Mouse (Mus musculus) forebrain, embryonic 15.5 days (tissue): ENCODE measurements around the gene Dclre1a. TPM values are rescaled to one million over a fixed set of nuclear protein-coding genes. Genes with fewer than 3 reads are reported as not detected.

Experiments used
- ATAC-seq: fragments of 200-750 bp; cut with Nextera tagmentation; replicated peaks from 2 replicates; pipeline ENCODE4 v1.8.0; 2017; ENCODE audit warnings: mild to moderate bottlenecking, moderate TSS enrichment, moderate library complexity
- H3K27ac ChIP-seq: fragments of 300-500 bp; sonication (generic); replicated peaks from 2 replicates; pipeline ENCODE4 v1.5.1; 2015; ENCODE audit warnings: mild to moderate bottlenecking, inconsistent platforms
- H3K27me3 ChIP-seq: fragments of 300-500 bp; sonication (generic); 2 replicates; pipeline ENCODE4 v1.6.1; 2015; ENCODE audit warnings: inconsistent platforms
- H3K36me3 ChIP-seq: fragments of 300-500 bp; sonication (generic); 2 replicates; pipeline ENCODE4 v1.6.1; 2015; ENCODE audit warnings: mild to moderate bottlenecking, inconsistent platforms
- H3K4me1 ChIP-seq: fragments of 300-500 bp; sonication (generic); 2 replicates; pipeline ENCODE4 v1.6.1; 2015; ENCODE audit warnings: inconsistent platforms
- H3K4me2 ChIP-seq: fragments of 300-500 bp; sonication (generic); replicated peaks from 2 replicates; pipeline ENCODE4 v1.6.1; 2015; ENCODE audit warnings: mild to moderate bottlenecking, inconsistent platforms
- H3K4me3 ChIP-seq: fragments of 300-500 bp; sonication (generic); 2 replicates; pipeline ENCODE4 v1.5.1; 2015; ENCODE audit warnings: mild to moderate bottlenecking, inconsistent platforms
- H3K9ac ChIP-seq: fragments of 300-500 bp; sonication (generic); replicated peaks from 2 replicates; pipeline ENCODE4 v1.6.1; 2015; ENCODE audit warnings: mild to moderate bottlenecking, inconsistent platforms
- H3K9me3 ChIP-seq: fragments of 300-500 bp; sonication (generic); 2 replicates; pipeline ENCODE4 v1.6.1; 2016; ENCODE audit warnings: inconsistent platforms
- WGBS: fragments of 180-500 bp; shearing (Covaris S2); methylation state at CpG from one replicate; pipeline ENCODE4 v1.1.7; 2015; ENCODE audit warnings: mixed read lengths; 5-methylcytosine and 5-hydroxymethylcytosine counted together
- polyA plus RNA-seq: library from polyadenylated mRNA; unstranded; fragments of >200 nt; fragmentation: Nextera tagmentation; extraction: Ambion mirVana; gene quantifications from 2 replicates; pipeline ENCODE4 v1.2.1, GENCODE M21; 2015

Dclre1a gene
- polyA plus RNA-seq, 1 experiment from 2014 or later = 12.3 TPM

- Histone ChIP-seq H3K4me2 (no peak overlapping the region), H3K9me3 (no peaks in the 10 kb centered on the region), H3K27me3 (no peaks in the 10 kb centered on the region), H3K4me1 (peaks cover 5% of the 10 kb centered on the region), H3K27ac (no peak overlapping the region), H3K36me3 (peaks cover 11% of the 10 kb centered on the region; the same call in 1 of the 2 replicates), H3K4me3 (no peak overlapping the region), H3K9ac (no peak overlapping the region)
- 81% methylated on average over 2 of the region's 2 CpGs for WGBS
- ATAC-seq = no peak
These were observed 23.2 kb upstream of the Dclre1a start for GRCm38 (mm10) chr19:56571234-56571633.

GRCm38 (mm10) chr19:56570781-56571180 lies 22.8 kb upstream of the Dclre1a start:
- no peak overlapping the region for H3K9ac ChIP-seq
- ATAC-seq = no peak
- no peaks in the 10 kb centered on the region for H3K27me3 ChIP-seq
- no peak overlapping the region for H3K4me3 ChIP-seq
- no peak overlapping the region for H3K4me2 ChIP-seq
- 92% methylated on average over 8 of the region's 8 CpGs for WGBS
- no peaks in the 10 kb centered on the region for H3K9me3 ChIP-seq
- no peak overlapping the region for H3K27ac ChIP-seq
- peaks cover 7% of the 10 kb centered on the region; the same call in 1 of the 2 replicates for H3K36me3 ChIP-seq
- H3K4me1 ChIP-seq = peaks cover 5% of the 10 kb centered on the region

- H3K27me3 ChIP-seq = no peaks in the 10 kb centered on the region
- no peak overlapping the region for H3K4me2 ChIP-seq
- no peak overlapping the region for H3K27ac ChIP-seq
- H3K4me1 ChIP-seq = peaks cover 3% of the 10 kb centered on the region
- no peak overlapping the region for H3K4me3 ChIP-seq
- no peak overlapping the region for H3K9ac ChIP-seq
- H3K36me3 ChIP-seq = peaks cover 5% of the 10 kb centered on the region; the same call in 1 of the 2 replicates
- 85% methylated on average over 6 of the region's 6 CpGs for WGBS
- ATAC-seq = no peak
- no peaks in the 10 kb centered on the region for H3K9me3 ChIP-seq
These were observed 18.9 kb upstream of the Dclre1a start for GRCm38 (mm10) chr19:56566940-56567339.

GRCm38 (mm10) chr19:56566041-56566440 lies 18.0 kb upstream of the Dclre1a start:
- ATAC-seq = no peak
- 92% methylated on average over 4 of the region's 4 CpGs for WGBS
- no peak overlapping the region for H3K4me3 ChIP-seq
- H3K27ac ChIP-seq = no peak overlapping the region
- H3K4me2 ChIP-seq = no peak overlapping the region
- H3K4me1 ChIP-seq = no peaks in the 10 kb centered on the region
- H3K27me3 ChIP-seq = no peaks in the 10 kb centered on the region
- no peak overlapping the region for H3K9ac ChIP-seq
- no peaks in the 10 kb centered on the region for H3K9me3 ChIP-seq
- H3K36me3 ChIP-seq = 0 out of 2 replicates have a peak, but pooled peaks cover 2% of the 10 kb centered on the region

GRCm38 (mm10) chr19:56565358-56565757 lies 17.3 kb upstream of the Dclre1a start:
- H3K36me3 ChIP-seq = no peaks in the 10 kb centered on the region
- 71% methylated on average over 6 of the region's 6 CpGs for WGBS
- H3K4me3 ChIP-seq = no peak overlapping the region
- H3K4me2 ChIP-seq = no peak overlapping the region
- ATAC-seq = no peak
- H3K27me3 ChIP-seq = no peaks in the 10 kb centered on the region
- H3K9me3 ChIP-seq = no peaks in the 10 kb centered on the region
- no peaks in the 10 kb centered on the region for H3K4me1 ChIP-seq
- no peak overlapping the region for H3K27ac ChIP-seq
- H3K9ac ChIP-seq = no peak overlapping the region

- WGBS = 96% methylated on average over 3 of the region's 3 CpGs
- Histone ChIP-seq H3K4me1 (no peaks in the 10 kb centered on the region), H3K27ac (no peak overlapping the region), H3K9ac (no peak overlapping the region), H3K27me3 (no peaks in the 10 kb centered on the region), H3K4me3 (no peak overlapping the region), H3K9me3 (no peaks in the 10 kb centered on the region), H3K4me2 (no peak overlapping the region), H3K36me3 (peaks cover 3% of the 10 kb centered on the region; the same call in 1 of the 2 replicates)
- no peak for ATAC-seq
These were observed 15.4 kb upstream of the Dclre1a start for GRCm38 (mm10) chr19:56563469-56563868.

- H3K9ac ChIP-seq = no peak overlapping the region
- no peak for ATAC-seq
- no peak overlapping the region for H3K4me2 ChIP-seq
- H3K27me3 ChIP-seq = no peaks in the 10 kb centered on the region
- no peak overlapping the region for H3K4me3 ChIP-seq
- no peaks in the 10 kb centered on the region for H3K9me3 ChIP-seq
- peaks cover 3% of the 10 kb centered on the region; the same call in 1 of the 2 replicates for H3K36me3 ChIP-seq
- H3K4me1 ChIP-seq = no peaks in the 10 kb centered on the region
- WGBS = 92% methylated on average over 9 of the region's 9 CpGs
- H3K27ac ChIP-seq = no peak overlapping the region
These were observed 14.6 kb upstream of the Dclre1a start for GRCm38 (mm10) chr19:56562433-56563138.

- ATAC-seq = no peak
- no peak overlapping the region for H3K27ac ChIP-seq
- WGBS = 88% methylated on average over 5 of the region's 5 CpGs
- H3K4me2 ChIP-seq = no peak overlapping the region
- H3K4me3 ChIP-seq = no peak overlapping the region
- H3K9ac ChIP-seq = no peak overlapping the region
- peaks cover 44% of the 10 kb centered on the region for H3K36me3 ChIP-seq
- H3K27me3 ChIP-seq = no peaks in the 10 kb centered on the region
- H3K4me1 ChIP-seq = no peaks in the 10 kb centered on the region
- H3K9me3 ChIP-seq = no peaks in the 10 kb centered on the region
These were observed 8.0 kb upstream of the Dclre1a start for GRCm38 (mm10) chr19:56555972-56556371.

- Histone ChIP-seq H3K9ac (no peak overlapping the region), H3K27me3 (no peaks in the 10 kb centered on the region), H3K4me2 (no peak overlapping the region), H3K4me3 (no peak overlapping the region), H3K4me1 (peaks cover 17% of the 10 kb centered on the region), H3K36me3 (peaks cover 41% of the 10 kb centered on the region), H3K27ac (no peak overlapping the region), H3K9me3 (no peaks in the 10 kb centered on the region)
- 97% methylated on average over 3 of the region's 3 CpGs for WGBS
- no peak for ATAC-seq
These were observed 5.2 kb upstream of the Dclre1a start for GRCm38 (mm10) chr19:56553177-56553576.

- Histone ChIP-seq H3K27me3 (no peaks in the 10 kb centered on the region), H3K27ac (peak overlapping the region; percentile 89), H3K36me3 (peaks cover 23% of the 10 kb centered on the region), H3K4me2 (peak overlapping the region; percentile 90), H3K9me3 (no peaks in the 10 kb centered on the region), H3K4me3 (peak overlapping the region; percentile 71), H3K4me1 (peaks cover 26% of the 10 kb centered on the region), H3K9ac (peak overlapping the region; percentile 83)
- no peak; the same call in 1 of the 2 replicates for ATAC-seq
- 21% methylated on average over 18 of the region's 18 CpGs for WGBS
These were observed 1.1 kb upstream of the Dclre1a start for GRCm38 (mm10) chr19:56549033-56549680.

GRCm38 (mm10) chr19:56548230-56549032 lies 409 bp upstream of the Dclre1a start, which contains the start of gene Nhlrc2:
TSS of gene Nhlrc2 (plus strand) at chr19:56548261.
- H3K4me3 ChIP-seq = peak within 1 kb of the TSS; percentile 71
- no peaks in the 10 kb centered on the region for H3K27me3 ChIP-seq
- H3K36me3 ChIP-seq = peaks cover 19% of the 10 kb centered on the region
- H3K9ac ChIP-seq = peak within 1 kb of the TSS; percentile 83
- H3K27ac ChIP-seq = peak within 1 kb of the TSS; percentile 89
- ATAC-seq = peak; percentile 85
- H3K4me2 ChIP-seq = peak within 1 kb of the TSS; percentile 90
- H3K9me3 ChIP-seq = no peaks in the 10 kb centered on the region
- WGBS = under 1% methylated on average over 69 of the region's 69 CpGs
- peaks cover 26% of the 10 kb centered on the region for H3K4me1 ChIP-seq

GRCm38 (mm10) chr19:56546031-56546430 lies 2.0 kb downstream of the Dclre1a start:
- no peaks in the 10 kb centered on the region for H3K27me3 ChIP-seq
- 0 out of 2 replicates have a peak, but pooled peaks cover 2% of the 10 kb centered on the region for H3K36me3 ChIP-seq
- H3K27ac ChIP-seq = no peak overlapping the region
- no peaks in the 10 kb centered on the region for H3K9me3 ChIP-seq
- H3K4me2 ChIP-seq = no peak overlapping the region
- peaks cover 26% of the 10 kb centered on the region for H3K4me1 ChIP-seq
- H3K9ac ChIP-seq = no peak overlapping the region
- ATAC-seq = no peak
- no peak overlapping the region for H3K4me3 ChIP-seq
